Mouse (Mus musculus) liver, embryonic 14.5 days (tissue): Measurements from ENCODE around the gene Trdmt1. TPM values are rescaled to one million over a fixed set of nuclear protein-coding genes. Genes with fewer than 3 reads are reported as not detected.

Experiments used
- ATAC-seq: fragments of 200-750 bp; cut with Nextera tagmentation; 2 replicates; pipeline ENCODE4 v1.8.0; 2017; ENCODE audit warnings: moderate number of reproducible peaks, mild to moderate bottlenecking, moderate library complexity; ENCODE audit not compliant: insufficient read depth
- DNase-seq, 3 experiments: peaks; one replicate each; pipeline ENCODE4 v3.0.0-alpha.2; 2012 to 2013; ENCODE audit warnings: low read depth in 3 of 3, low spot score in 3 of 3
- H3K27ac ChIP-seq: fragments of 300-500 bp; sonication (generic); 2 replicates; pipeline ENCODE4 v1.5.1; 2014; ENCODE audit warnings: moderate library complexity, mild to moderate bottlenecking, control low read depth, inconsistent platforms
- H3K27me3 ChIP-seq: fragments of 300-500 bp; sonication (generic); 2 replicates; pipeline ENCODE4 v1.6.1; 2014; ENCODE audit warnings: mild to moderate bottlenecking, low read length, moderate library complexity; ENCODE audit not compliant: control insufficient read depth, insufficient read depth
- H3K36me3 ChIP-seq: fragments of 300-500 bp; sonication (generic); replicated peaks from 2 replicates; pipeline ENCODE4 v1.6.1; 2014; ENCODE audit warnings: low read depth; ENCODE audit not compliant: control insufficient read depth, insufficient read depth
- H3K4me1 ChIP-seq, 2 experiments: fragments of 200-500 bp in 1 of 2; fragments of 300-500 bp in 1 of 2; sonication (generic) in 1 of 2; replicated peaks; 2 replicates each; pipeline ENCODE4 v1.6.1; 2012 to 2014; ENCODE audit warnings: antibody characterized with exemption in 1 of 2, inconsistent platforms in 1 of 2, low read length in 1 of 2; ENCODE audit not compliant: control insufficient read depth in 2 of 2, insufficient read depth in 2 of 2
- H3K4me2 ChIP-seq: fragments of 300-500 bp; sonication (generic); 2 replicates; pipeline ENCODE4 v1.6.1; 2014; ENCODE audit warnings: low read depth, mild to moderate bottlenecking, control low read depth, moderate library complexity
- H3K4me3 ChIP-seq, 2 experiments: fragments of 200-500 bp in 1 of 2; fragments of 300-500 bp in 1 of 2; sonication (generic) in 1 of 2; 2 replicates each; pipeline ENCODE4 v1.5.1; 2012 to 2014; ENCODE audit warnings: low read depth in 2 of 2, low read length in 2 of 2, mild to moderate bottlenecking in 2 of 2, control low read depth in 1 of 2, inconsistent platforms in 1 of 2, moderate library complexity in 1 of 2; ENCODE audit not compliant: insufficient read depth in 1 of 2
- H3K9ac ChIP-seq: fragments of 300-500 bp; sonication (generic); replicated peaks from 2 replicates; pipeline ENCODE4 v1.6.1; 2014; ENCODE audit warnings: mild to moderate bottlenecking, control low read depth, moderate library complexity
- H3K9me3 ChIP-seq: fragments of 300-500 bp; sonication (generic); 2 replicates; pipeline ENCODE4 v1.6.1; 2016; ENCODE audit warnings: low read length, mixed read lengths; ENCODE audit not compliant: control insufficient read depth
- CTCF ChIP-seq: IDR thresholded peaks from 2 replicates; pipeline ENCODE4 v1.5.1; 2016; ENCODE audit warnings: antibody characterized with exemption, low read depth, control low read depth
- EP300 ChIP-seq: IDR thresholded peaks from 2 replicates; pipeline ENCODE4 v1.6.1; 2016; ENCODE audit warnings: antibody characterized with exemption, low read depth
- WGBS: fragments of 180-500 bp; shearing (Covaris S2); extraction: QIAGEN DNeasy Blood & Tissue Kit; methylation state at CpG from one replicate; pipeline ENCODE4 v1.1.7; 2014; ENCODE audit not compliant: insufficient replicate concordance; 5-methylcytosine and 5-hydroxymethylcytosine counted together
- polyA plus RNA-seq, 2 experiments: library from polyadenylated mRNA; depleted of rRNA in 1 of 2; stranded (reverse) in 1 of 2; unstranded in 1 of 2; fragments of >200 nt; fragmentation: Nextera tagmentation in 1 of 2; extraction: Ambion mirVana in 1 of 2; gene quantifications; 2 replicates each; pipeline versions ENCODE4 v1.2.1 to v1.2.3; 2012 to 2014

Gene Trdmt1
- polyA plus RNA-seq, 2 experiments: 2.8 to 5.5 TPM

- H3K9me3 ChIP-seq: no peaks in the 10 kb centered on the region
- H3K9ac ChIP-seq: no peak overlapping the region
- peaks cover 19% of the 10 kb centered on the region for H3K27me3 ChIP-seq
- H3K27ac ChIP-seq: no peak overlapping the region
- TF ChIP-seq CTCF (no peak), EP300 (no peak)
- H3K4me1 ChIP-seq: peaks cover 0 to 10% of the 10 kb centered on the region in 2 experiments; a peak in 3 of 4 replicates
- no peak overlapping the region for H3K4me2 ChIP-seq
- WGBS: 78% methylated on average over 8 of the region's 8 CpGs
- H3K36me3 ChIP-seq: no peaks in the 10 kb centered on the region
- ATAC-seq: no peak
- DNase-seq: no peak
- H3K4me3 ChIP-seq: no peak overlapping the region
Observed at GRCm38 (mm10) chr2:13579315-13579714, 34.8 kb upstream of the Trdmt1 start.

GRCm38 (mm10) chr2:13578473-13579152 lies 34.1 kb upstream of the Trdmt1 start:
- H3K4me1 ChIP-seq: peaks cover 0 to 10% of the 10 kb centered on the region in 2 experiments; a peak in 3 of 4 replicates
- H3K36me3 ChIP-seq: no peaks in the 10 kb centered on the region
- TF ChIP-seq CTCF (0 out of 2 replicates have a peak, but pooled peaks have one; percentile 11), EP300 (no peak)
- no peaks in the 10 kb centered on the region for H3K9me3 ChIP-seq
- DNase-seq: no peak
- no peak overlapping the region for H3K9ac ChIP-seq
- no peak for ATAC-seq
- 71% methylated on average over 14 of the region's 14 CpGs for WGBS
- no peak overlapping the region for H3K27ac ChIP-seq
- H3K27me3 ChIP-seq: peaks cover 26% of the 10 kb centered on the region
- no peak overlapping the region for H3K4me3 ChIP-seq
- no peak overlapping the region for H3K4me2 ChIP-seq

GRCm38 (mm10) chr2:13577399-13577798 lies 32.9 kb upstream of the Trdmt1 start:
- DNase-seq (no peak), ATAC-seq (no peak)
- H3K9me3 ChIP-seq: no peaks in the 10 kb centered on the region
- peaks cover 39% of the 10 kb centered on the region for H3K27me3 ChIP-seq
- H3K27ac ChIP-seq: no peak overlapping the region
- H3K36me3 ChIP-seq: no peaks in the 10 kb centered on the region
- H3K9ac ChIP-seq: no peak overlapping the region
- no peak overlapping the region for H3K4me2 ChIP-seq
- WGBS: 69% methylated on average over 1 of the region's 1 CpGs
- no peak overlapping the region for H3K4me3 ChIP-seq
- TF ChIP-seq EP300: no peak
- TF ChIP-seq CTCF: peak; percentile 10; the same call in 1 of the 2 replicates
- peaks cover 0 to 11% of the 10 kb centered on the region in 2 experiments; a peak in 3 of 4 replicates for H3K4me1 ChIP-seq

- DNase-seq (no peak), ATAC-seq (no peak)
- Histone ChIP-seq H3K4me1 (peaks cover 0 to 13% of the 10 kb centered on the region in 2 experiments; a peak in 3 of 4 replicates), H3K4me3 (peak overlapping the region; percentile 49 to 56; a peak in 3 of 4 replicates), H3K27me3 (peaks cover 46% of the 10 kb centered on the region), H3K9me3 (no peaks in the 10 kb centered on the region), H3K36me3 (no peaks in the 10 kb centered on the region), H3K4me2 (peak overlapping the region; percentile 54), H3K9ac (no peak overlapping the region), H3K27ac (no peak overlapping the region)
- TF ChIP-seq EP300 (no peak), CTCF (no peak)
- WGBS: 56% methylated on average over 6 of the region's 6 CpGs
Observed at GRCm38 (mm10) chr2:13575926-13576325, 31.5 kb upstream of the Trdmt1 start.

GRCm38 (mm10) chr2:13575287-13575801 lies 30.9 kb upstream of the Trdmt1 start:
- H3K9me3 ChIP-seq: no peaks in the 10 kb centered on the region

More at GRCm38 (mm10) chr2:13575287-13575801, 30.9 kb upstream of the Trdmt1 start:
- peak; percentile 29; the same call in 1 of the 2 replicates for ATAC-seq
- DNase-seq: peak in 1 of 3 experiments; percentile 26
- H3K9ac ChIP-seq: no peak overlapping the region
- H3K27me3 ChIP-seq: peaks cover 46% of the 10 kb centered on the region
- TF ChIP-seq EP300: no peak
- peak; percentile 59 for TF ChIP-seq CTCF
- H3K27ac ChIP-seq: no peak overlapping the region
- peak overlapping the region; percentile 54 for H3K4me2 ChIP-seq
- peak overlapping the region; percentile 49 to 56 for H3K4me3 ChIP-seq
- H3K4me1 ChIP-seq: peaks cover 0 to 13% of the 10 kb centered on the region in 2 experiments; a peak in 3 of 4 replicates
- WGBS: 2% methylated on average over 13 of the region's 13 CpGs
- no peaks in the 10 kb centered on the region for H3K36me3 ChIP-seq
